Mouse (Mus musculus) heart, adult 2 months (tissue): ENCODE data around the gene Elavl3.

Experiments used
- CTCF ChIP-seq: fragments of 200-600 bp; IDR thresholded peaks from 2 replicates; pipeline ENCODE4 v1.8.1; 2022; ENCODE audit warnings: antibody characterized with exemption, mild to moderate bottlenecking, moderate library complexity
- EP300 ChIP-seq: fragments of 200-500 bp; IDR thresholded peaks from 2 replicates; pipeline ENCODE4 v1.6.1; 2011; ENCODE audit warnings: low read depth, low read length, control low read depth; ENCODE audit not compliant: insufficient read depth

DNA sequence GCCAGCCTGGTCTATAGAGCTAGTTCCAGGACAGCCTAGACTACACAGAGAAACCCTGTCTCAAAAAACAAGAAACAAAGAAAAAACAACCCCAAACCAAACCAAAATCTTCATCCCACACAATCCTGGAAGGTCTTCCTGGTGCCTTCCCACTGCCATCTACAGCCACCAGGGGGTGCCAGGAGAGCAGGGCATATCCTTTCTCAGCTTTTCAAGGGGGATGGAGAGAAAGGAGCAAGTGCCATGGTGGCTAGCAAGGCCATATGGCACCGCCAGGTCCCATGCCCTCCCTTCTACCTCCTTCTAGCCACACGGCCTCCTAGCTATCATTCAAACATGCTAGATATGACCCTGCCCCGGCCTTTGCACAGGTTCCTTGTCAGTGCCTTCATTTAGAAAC, 14.6 kb upstream of the Elavl3 start:
- peak; percentile 89 for TF ChIP-seq CTCF
- peak; percentile 57; the same call in 1 of the 2 replicates for TF ChIP-seq EP300
